Mouse (Mus musculus): Measurements from ENCODE around the gene Lrrc8d.

DNA sequence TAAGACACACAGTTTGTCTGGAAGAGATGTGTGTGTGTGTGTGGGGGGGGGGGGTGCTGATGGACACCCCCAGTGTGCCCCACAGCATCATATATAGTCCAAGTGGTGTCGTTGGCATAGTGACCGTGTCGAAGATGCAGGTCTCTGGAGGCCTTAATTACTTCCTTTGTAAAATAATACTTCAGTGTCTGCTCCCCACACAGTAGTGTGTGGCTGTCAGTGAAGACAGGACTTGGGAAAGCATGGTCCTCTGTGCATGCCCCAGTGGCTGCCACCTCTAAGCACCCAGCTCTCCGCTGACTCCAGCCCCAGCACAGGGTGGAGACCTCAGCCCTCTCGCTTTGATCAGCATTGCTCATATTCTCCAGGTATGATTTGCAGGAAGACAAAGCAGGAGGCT, 76.6 kb downstream of the Lrrc8d start:
- no peak for TF ChIP-seq GATA1 (IDR thresholded peaks at IDR 0.05; ENCODE audit: borderline replicate concordance, low read length)
- no peak for TF ChIP-seq FLI1 (IDR thresholded peaks at IDR 0.05; ENCODE audit: low read length)

Measured in megakaryocyte, embryonic 14.5 days (primary cell).